Mouse (Mus musculus) gastrocnemius, postnatal 10 days (tissue): ENCODE measurements around the gene Mfsd5. TPM values are rescaled to one million over a fixed set of nuclear protein-coding genes. Genes with fewer than 3 reads are reported as not detected.

Source experiments
- total RNA-seq, 2 experiments: library from RNA; stranded (reverse); gene quantifications; 2 replicates each; pipeline ENCODE4 v1.2.3; 2021

Mfsd5 gene
- total RNA-seq, 2 experiments from 2014 or later = 16.1 to 17.6 TPM

Other genes starting within 250 kb of the Mfsd5 start
- gene Eif4b, start 205.7 kb upstream of the Mfsd5 start, total RNA-seq = 100 to 1,000 TPM; 151 to 152 TPM
- 10 to 100 TPM; 38.8 to 41.9 TPM for gene Tns2, start 179.0 kb upstream of the Mfsd5 start, total RNA-seq
- 10 to 100 TPM; 14.2 to 14.8 TPM for gene Spryd3, start 143.2 kb upstream of the Mfsd5 start, total RNA-seq
- gene Igfbp6, start 135.1 kb upstream of the Mfsd5 start, total RNA-seq = 10 to 100 TPM; 66.0 to 77.5 TPM
- gene Soat2, start 128.9 kb upstream of the Mfsd5 start, total RNA-seq = under 1 TPM; 0.14 to 0.27 TPM
- gene Zfp740, start 76.2 kb upstream of the Mfsd5 start, total RNA-seq = 10 to 100 TPM; 42.8 to 52.6 TPM
- 10 to 100 TPM; 23.9 to 25.5 TPM for gene Csad, start 74.7 kb upstream of the Mfsd5 start, total RNA-seq
- gene Itgb7, start 47.5 kb upstream of the Mfsd5 start, total RNA-seq = 1 to 10 TPM in 1 of 2 experiments, under 1 TPM in 1; 0.59 to 1.3 TPM
- 10 to 100 TPM; 12.4 to 22.2 TPM for gene Rarg, start 21.9 kb upstream of the Mfsd5 start, total RNA-seq
- gene Gm9918, start 8.9 kb upstream of the Mfsd5 start, total RNA-seq = not detected
- 1 to 10 TPM; 5.3 to 7.8 TPM for gene Espl1, start 16.8 kb downstream of the Mfsd5 start, total RNA-seq
- gene Pfdn5, start 46.7 kb downstream of the Mfsd5 start, total RNA-seq = 100 to 1,000 TPM; 278 to 289 TPM
- 10 to 100 TPM; 18.7 to 20.8 TPM for gene Myg1, start 52.3 kb downstream of the Mfsd5 start, total RNA-seq
- 10 to 100 TPM in 1 of 2 experiments, 1 to 10 TPM in 1; 7.8 to 11.1 TPM for gene Aaas, start 71.3 kb downstream of the Mfsd5 start, total RNA-seq
- 1 to 10 TPM in 1 of 2 experiments, under 1 TPM in 1; 0.14 to 7.4 TPM for gene Sp7, start 87.7 kb downstream of the Mfsd5 start, total RNA-seq
- gene Sp1, start 126.7 kb downstream of the Mfsd5 start, total RNA-seq = 10 to 100 TPM; 32.9 to 43.2 TPM
- gene Amhr2, start 165.9 kb downstream of the Mfsd5 start, total RNA-seq = 1 to 10 TPM; 4.1 to 5.8 TPM
- gene Prr13, start 179.6 kb downstream of the Mfsd5 start, total RNA-seq = 10 to 100 TPM; 11.3 to 14.5 TPM
- gene Pcbp2, start 191.1 kb downstream of the Mfsd5 start, total RNA-seq = 100 to 1,000 TPM; 476 to 508 TPM
- not detected for gene Gm10337, start 224.3 kb downstream of the Mfsd5 start, total RNA-seq
- 1 to 10 TPM; 3.8 to 4.9 TPM for gene Map3k12, start 237.6 kb downstream of the Mfsd5 start, total RNA-seq
- gene Tarbp2, start 238.7 kb downstream of the Mfsd5 start, total RNA-seq = 10 to 100 TPM; 45.7 to 49.2 TPM
- 1 to 10 TPM; 1.2 to 3.4 TPM for gene Npff, start 245.5 kb downstream of the Mfsd5 start, total RNA-seq